Mouse (Mus musculus) limb, embryonic 14.5 days (tissue): ENCODE measurements around the gene Nf1. TPM values are rescaled to one million over a fixed set of nuclear protein-coding genes. Genes with fewer than 3 reads are reported as not detected.

Experiments used
- ATAC-seq: fragments of 200-750 bp; cut with Nextera tagmentation; 2 replicates; pipeline ENCODE4 v1.8.0; 2017; ENCODE audit warnings: low read depth, moderate number of reproducible peaks, moderate TSS enrichment; ENCODE audit not compliant: low FRiP score
- DNase-seq: peaks from one replicate; pipeline ENCODE4 v3.0.0-alpha.2; 2015; ENCODE audit warnings: low spot score
- H3K27ac ChIP-seq: fragments of 300-500 bp; sonication (generic); replicated peaks from 2 replicates; pipeline ENCODE4 v1.5.1; 2014; ENCODE audit warnings: low read depth, mild to moderate bottlenecking, low read length, moderate library complexity, mixed read lengths
- H3K27me3 ChIP-seq: fragments of 300-500 bp; sonication (generic); 2 replicates; pipeline ENCODE4 v1.6.1; 2014; ENCODE audit warnings: low read length, mixed read lengths; ENCODE audit not compliant: control insufficient read depth, insufficient read depth
- H3K36me3 ChIP-seq: fragments of 300-500 bp; sonication (generic); 2 replicates; pipeline ENCODE4 v1.6.1; 2014; ENCODE audit warnings: mild to moderate bottlenecking, low read length, moderate library complexity, mixed read lengths; ENCODE audit not compliant: control insufficient read depth, insufficient read depth
- H3K4me1 ChIP-seq: fragments of 300-500 bp; sonication (generic); 2 replicates; pipeline ENCODE4 v1.6.1; 2014; ENCODE audit warnings: antibody characterized with exemption, low read length, mixed read lengths; ENCODE audit not compliant: control insufficient read depth, insufficient read depth
- H3K4me2 ChIP-seq: fragments of 300-500 bp; sonication (generic); replicated peaks from 2 replicates; pipeline ENCODE4 v1.6.1; 2014; ENCODE audit warnings: low read depth, mild to moderate bottlenecking, low read length, moderate library complexity; ENCODE audit not compliant: severe bottlenecking
- H3K4me3 ChIP-seq: fragments of 300-500 bp; sonication (generic); replicated peaks from 2 replicates; pipeline ENCODE4 v1.5.1; 2014; ENCODE audit warnings: low read length
- H3K9ac ChIP-seq: fragments of 300-500 bp; sonication (generic); 2 replicates; pipeline ENCODE4 v1.6.1; 2014; ENCODE audit warnings: mild to moderate bottlenecking, low read depth, low read length, moderate library complexity; ENCODE audit not compliant: severe bottlenecking
- H3K9me3 ChIP-seq: fragments of 300-500 bp; sonication (generic); 2 replicates; pipeline ENCODE4 v1.6.1; 2016; ENCODE audit warnings: low read length; ENCODE audit not compliant: control insufficient read depth
- POLR2A ChIP-seq: fragments of 200-500 bp; IDR thresholded peaks from 2 replicates; pipeline ENCODE4 v1.8.0; 2012; ENCODE audit warnings: inconsistent platforms, mild to moderate bottlenecking, moderate library complexity, borderline replicate concordance; ENCODE audit not compliant: insufficient read depth, insufficient read length; ENCODE audit errors: extremely low read depth
- WGBS: fragments of 180-500 bp; shearing (Covaris S2); extraction: QIAGEN DNeasy Blood & Tissue Kit; methylation state at CpG from one replicate; pipeline ENCODE4 v1.1.7; 2014; 5-methylcytosine and 5-hydroxymethylcytosine counted together
- polyA plus RNA-seq, 2 experiments: library from polyadenylated mRNA; depleted of rRNA in 1 of 2; stranded (reverse) in 1 of 2; unstranded in 1 of 2; fragments of >200 nt; fragmentation: Nextera tagmentation in 1 of 2; extraction: Ambion mirVana in 1 of 2; gene quantifications; 2 replicates each; pipeline versions ENCODE4 v1.2.1 to v1.2.3; 2012 to 2014

Nf1 gene
- polyA plus RNA-seq, 2 experiments: 10.8 to 21.7 TPM

GRCm38 (mm10) chr11:79527739-79528384 lies 188.4 kb downstream of the Nf1 start:
- Histone ChIP-seq H3K9me3 (no peaks in the 10 kb centered on the region), H3K4me2 (no peak overlapping the region), H3K9ac (no peak overlapping the region), H3K27me3 (no peaks in the 10 kb centered on the region), H3K4me1 (no peaks in the 10 kb centered on the region), H3K27ac (no peak overlapping the region), H3K4me3 (no peak overlapping the region), H3K36me3 (peaks cover 33% of the 10 kb centered on the region)
- DNase-seq (no peak), ATAC-seq (no peak)
- no peak for TF ChIP-seq POLR2A
- 88% methylated on average over 5 of the region's 5 CpGs for WGBS

GRCm38 (mm10) chr11:79528601-79529000 lies 189.1 kb downstream of the Nf1 start:
- ATAC-seq (no peak), DNase-seq (no peak)
- no peak for TF ChIP-seq POLR2A
- Histone ChIP-seq H3K9ac (no peak overlapping the region), H3K36me3 (peaks cover 35% of the 10 kb centered on the region), H3K27me3 (no peaks in the 10 kb centered on the region), H3K4me1 (no peaks in the 10 kb centered on the region), H3K4me2 (no peak overlapping the region), H3K4me3 (no peak overlapping the region), H3K27ac (no peak overlapping the region), H3K9me3 (no peaks in the 10 kb centered on the region)
- 93% methylated on average over 3 of the region's 3 CpGs for WGBS

GRCm38 (mm10) chr11:79529226-79529625 lies 189.7 kb downstream of the Nf1 start:
- Histone ChIP-seq H3K27me3 (no peaks in the 10 kb centered on the region), H3K36me3 (peaks cover 37% of the 10 kb centered on the region), H3K9me3 (no peaks in the 10 kb centered on the region), H3K4me3 (no peak overlapping the region), H3K9ac (no peak overlapping the region), H3K4me2 (no peak overlapping the region), H3K4me1 (peaks cover 3% of the 10 kb centered on the region), H3K27ac (no peak overlapping the region)
- no peak for TF ChIP-seq POLR2A
- 95% methylated on average over 6 of the region's 6 CpGs for WGBS
- no peak for ATAC-seq
- no peak for DNase-seq

GRCm38 (mm10) chr11:79529736-79530135 lies 190.2 kb downstream of the Nf1 start:
- no peaks in the 10 kb centered on the region for H3K27me3 ChIP-seq
- ATAC-seq (no peak), DNase-seq (no peak)
- peaks cover 34% of the 10 kb centered on the region for H3K36me3 ChIP-seq
- peaks cover 4% of the 10 kb centered on the region for H3K4me1 ChIP-seq
- TF ChIP-seq POLR2A: no peak
- WGBS: 97% methylated on average over 2 of the region's 2 CpGs
- no peak overlapping the region for H3K9ac ChIP-seq
- no peak overlapping the region for H3K4me3 ChIP-seq
- H3K9me3 ChIP-seq: no peaks in the 10 kb centered on the region
- H3K4me2 ChIP-seq: no peak overlapping the region
- H3K27ac ChIP-seq: no peak overlapping the region

GRCm38 (mm10) chr11:79530333-79530761 lies 190.9 kb downstream of the Nf1 start, which contains the start of the genes Evi2 and Evi2a:
Evi2 (minus strand) TSS chr11:79530589.
Evi2a (minus strand) TSS chr11:79530609.
- Histone ChIP-seq H3K27ac (no peak within 1 kb of the TSS), H3K27me3 (no peaks in the 10 kb centered on the region), H3K4me1 (peaks cover 4% of the 10 kb centered on the region), H3K4me2 (no peak within 1 kb of the TSS), H3K9me3 (no peaks in the 10 kb centered on the region), H3K36me3 (peaks cover 34% of the 10 kb centered on the region), H3K9ac (no peak within 1 kb of the TSS), H3K4me3 (no peak within 1 kb of the TSS)
- no peak for DNase-seq
- ATAC-seq: no peak
- TF ChIP-seq POLR2A: no peak
- WGBS: 86% methylated on average over 7 of the region's 7 CpGs

- TF ChIP-seq POLR2A: no peak
- peaks cover 34% of the 10 kb centered on the region for H3K36me3 ChIP-seq
- H3K27ac ChIP-seq: no peak overlapping the region
- no peak for DNase-seq
- peaks cover 4% of the 10 kb centered on the region for H3K4me1 ChIP-seq
- no peaks in the 10 kb centered on the region for H3K9me3 ChIP-seq
- H3K27me3 ChIP-seq: no peaks in the 10 kb centered on the region
- H3K4me3 ChIP-seq: no peak overlapping the region
- H3K9ac ChIP-seq: no peak overlapping the region
- 93% methylated on average over 11 of the region's 11 CpGs for WGBS
- ATAC-seq: no peak
- no peak overlapping the region for H3K4me2 ChIP-seq
Observed at GRCm38 (mm10) chr11:79530774-79531173, 191.3 kb downstream of the Nf1 start.
